Mouse (Mus musculus): ENCODE measurements around the gene Ino80b. TPM values are rescaled to one million over a fixed set of nuclear protein-coding genes. Genes with fewer than 3 reads are reported as not detected.

Gene Ino80b
- total and polyA plus RNA-seq, 3 experiments, result 14.9 to 30.4 (median 26.1) TPM

GRCm38 (mm10) chr6:83115011-83115671 is 10.1 kb downstream of the Ino80b start, which contains the start of gene Mogs (continued):
- TF ChIP-seq CHD1 (IDR thresholded peaks at IDR 0.05; ENCODE audit: low read depth, low read length) (0 out of 2 replicates have a peak, but pooled peaks have one; percentile 1), MAX (IDR thresholded peaks at IDR 0.05; ENCODE audit: low read length) (peak; percentile 66), POLR2A (IDR thresholded peaks at IDR 0.05; ENCODE audit: low read depth, low read length) (peak; percentile 98), ETS1 (conservative IDR thresholded peaks at IDR 0.05; ENCODE audit: low read depth, low read length) (peak; percentile 32; the same call in 1 of the 2 replicates), TCF12 (IDR thresholded peaks at IDR 0.05; ENCODE audit: low read depth, low read length) (peak; percentile 94), IRF4 (IDR thresholded peaks at IDR 0.05; ENCODE audit: low read depth, low read length) (peak; percentile 84), MEF2A (IDR thresholded peaks at IDR 0.05; ENCODE audit: borderline replicate concordance, low read depth, low read length) (peak; percentile 65; the same call in 1 of the 2 replicates), TBP (conservative IDR thresholded peaks at IDR 0.05; ENCODE audit: low read depth, low read length) (peak; percentile 79), RAD21 (IDR thresholded peaks at IDR 0.05; ENCODE audit: low read depth, low read length) (peak; percentile 58), NELFE (IDR thresholded peaks at IDR 0.05; ENCODE audit: low read depth, low read length) (peak; percentile 98), NRF1 (IDR thresholded peaks at IDR 0.05; ENCODE audit: low read depth, low read length) (peak; percentile 51), ELF1 (IDR thresholded peaks at IDR 0.05; ENCODE audit: low read depth, low read length) (peak; percentile 98), JUND (conservative IDR thresholded peaks at IDR 0.05; ENCODE audit: low read depth, low read length) (no peak), EP300 (IDR thresholded peaks at IDR 0.05; ENCODE audit: low read length) (no peak)

- H3K36me3 ChIP-seq (replicated peaks in 1 of 2; ENCODE audit: control insufficient read depth in 1 of 2, insufficient read depth in 1 of 2, low read length in 1 of 2), result peaks cover 9 to 36% of the 10 kb centered on the region in 2 experiments
- in situ Hi-C loops (cut with MboI; ENCODE audit: low pct_ligation_motif_present, low pct_unique_long_range_greater_than_20kb, low sequenced_read_pairs), result no loop called here
- H3K9ac ChIP-seq (ENCODE audit: insufficient read depth, low read depth), result no peak overlapping the region
- no peaks in the 10 kb centered on the region for H3K27me3 ChIP-seq (replicated peaks)
- H3K79me2 ChIP-seq (replicated peaks; ENCODE audit: control insufficient read depth, extremely low read depth, insufficient read depth, poor library complexity, severe bottlenecking), result peaks cover 34% of the 10 kb centered on the region
- H3K4me3 ChIP-seq (replicated peaks in 1 of 3; ENCODE audit: low read depth in 2 of 3, low read length in 2 of 3, poor library complexity in 1 of 3), result no peak overlapping the region
- no peak for DNase-seq (ENCODE audit: extremely low read depth)
- no peak overlapping the region for H3K27ac ChIP-seq (ENCODE audit: insufficient read depth, low read depth)
- dilution Hi-C loops (cut with MboI; ENCODE audit: extremely low pct_ligation_motif_present, extremely low pct_unique_long_range_greater_than_20kb, low sequenced_read_pairs), result no loop called here
- no peaks in the 10 kb centered on the region for H3K9me3 ChIP-seq (replicated peaks; ENCODE audit: low read length)
- H3K4me1 ChIP-seq (ENCODE audit: control insufficient read depth in 1 of 2, insufficient read depth in 2 of 2), result peaks cover 14 to 53% of the 10 kb centered on the region in 2 experiments
- TF ChIP-seq ZNF384 (IDR thresholded peaks at IDR 0.05; ENCODE audit: low read depth, low read length), result peak; percentile 59; the same call in 1 of the 2 replicates
- TF ChIP-seq E2F4 (IDR thresholded peaks at IDR 0.05; ENCODE audit: insufficient replicate concordance, low read depth, low read length), result no peak
- TF ChIP-seq ETS1 (conservative IDR thresholded peaks at IDR 0.05; ENCODE audit: low read depth, low read length), result no peak
- H3K4me2 ChIP-seq (ENCODE audit: insufficient read depth, low read depth, poor library complexity, severe bottlenecking), result no peak overlapping the region
These were observed 13.6 kb downstream of the Ino80b start for GRCm38 (mm10) chr6:83111510-83112136.

Data from CH12.LX (cell line).